Mouse (Mus musculus): ENCODE data around the gene Gm10521. TPM values are rescaled to one million over a fixed set of nuclear protein-coding genes. Genes with fewer than 3 reads are reported as not detected.
"Not testable (repeated sequence)": the region's sequence is repeated elsewhere in the genome, so short reads cannot be mapped to it uniquely, and the experiment has no call there.

Gm10521 gene
- total RNA-seq (2017): 5.0 and 5.2 TPM in 2 replicates

- not testable (repeated sequence) for ATAC-seq (replicated peaks in 1 of 2; ENCODE audit: insufficient read depth in 1 of 2, low FRiP score in 2 of 2, low TSS enrichment in 1 of 2, low read depth in 1 of 2, poor library complexity in 2 of 2, severe bottlenecking in 2 of 2)
Measured at GRCm38 (mm10) chr1:171895364-171895763, at the start of gene Gm10521. Gm10521 (plus strand) TSS chr1:171895664.

- no peak for ATAC-seq (replicated peaks in 1 of 2; ENCODE audit: insufficient read depth in 1 of 2, low FRiP score in 2 of 2, low TSS enrichment in 1 of 2, low read depth in 1 of 2, poor library complexity in 2 of 2, severe bottlenecking in 2 of 2)
Measured at GRCm38 (mm10) chr1:171848201-171848600, 47.3 kb upstream of the Gm10521 start.

GRCm38 (mm10) chr1:171848757-171849156, 46.7 kb upstream of the Gm10521 start:
- no peak for ATAC-seq (replicated peaks in 1 of 2; ENCODE audit: insufficient read depth in 1 of 2, low FRiP score in 2 of 2, low TSS enrichment in 1 of 2, low read depth in 1 of 2, poor library complexity in 2 of 2, severe bottlenecking in 2 of 2)

GRCm38 (mm10) chr1:171849454-171849853, 46.0 kb upstream of the Gm10521 start:
- peak; percentile 85 to 90 for ATAC-seq (replicated peaks in 1 of 2; ENCODE audit: insufficient read depth in 1 of 2, low FRiP score in 2 of 2, low TSS enrichment in 1 of 2, low read depth in 1 of 2, poor library complexity in 2 of 2, severe bottlenecking in 2 of 2)

GRCm38 (mm10) chr1:171865467-171865866, 30.0 kb upstream of the Gm10521 start:
- ATAC-seq (replicated peaks in 1 of 2; ENCODE audit: insufficient read depth in 1 of 2, low FRiP score in 2 of 2, low TSS enrichment in 1 of 2, low read depth in 1 of 2, poor library complexity in 2 of 2, severe bottlenecking in 2 of 2): no peak

GRCm38 (mm10) chr1:171886989-171887388, 8.5 kb upstream of the Gm10521 start:
- ATAC-seq (replicated peaks in 1 of 2; ENCODE audit: insufficient read depth in 1 of 2, low FRiP score in 2 of 2, low TSS enrichment in 1 of 2, low read depth in 1 of 2, poor library complexity in 2 of 2, severe bottlenecking in 2 of 2): no peak

GRCm38 (mm10) chr1:171904011-171904410, 8.5 kb downstream of the Gm10521 start:
- ATAC-seq (replicated peaks in 1 of 2; ENCODE audit: insufficient read depth in 1 of 2, low FRiP score in 2 of 2, low TSS enrichment in 1 of 2, low read depth in 1 of 2, poor library complexity in 2 of 2, severe bottlenecking in 2 of 2): no peak

- no peak for ATAC-seq (replicated peaks in 1 of 2; ENCODE audit: insufficient read depth in 1 of 2, low FRiP score in 2 of 2, low TSS enrichment in 1 of 2, low read depth in 1 of 2, poor library complexity in 2 of 2, severe bottlenecking in 2 of 2)
Measured at GRCm38 (mm10) chr1:171915638-171916458, 20.4 kb downstream of the Gm10521 start.

- ATAC-seq (replicated peaks in 1 of 2; ENCODE audit: insufficient read depth in 1 of 2, low FRiP score in 2 of 2, low TSS enrichment in 1 of 2, low read depth in 1 of 2, poor library complexity in 2 of 2, severe bottlenecking in 2 of 2): peak; percentile 13 to 27; a peak in 1 of 4 replicates
Measured at GRCm38 (mm10) chr1:171917305-171918039, 22.0 kb downstream of the Gm10521 start, which contains the start of gene Slamf6. Slamf6 (plus strand) TSS chr1:171917515.

- no peak for ATAC-seq (replicated peaks in 1 of 2; ENCODE audit: insufficient read depth in 1 of 2, low FRiP score in 2 of 2, low TSS enrichment in 1 of 2, low read depth in 1 of 2, poor library complexity in 2 of 2, severe bottlenecking in 2 of 2)
Measured at GRCm38 (mm10) chr1:171918136-171918920, 22.9 kb downstream of the Gm10521 start.

- ATAC-seq (replicated peaks in 1 of 2; ENCODE audit: insufficient read depth in 1 of 2, low FRiP score in 2 of 2, low TSS enrichment in 1 of 2, low read depth in 1 of 2, poor library complexity in 2 of 2, severe bottlenecking in 2 of 2): no peak
Measured at GRCm38 (mm10) chr1:171919193-171919592, 23.7 kb downstream of the Gm10521 start.

- no peak for ATAC-seq (replicated peaks in 1 of 2; ENCODE audit: insufficient read depth in 1 of 2, low FRiP score in 2 of 2, low TSS enrichment in 1 of 2, low read depth in 1 of 2, poor library complexity in 2 of 2, severe bottlenecking in 2 of 2)
Measured at GRCm38 (mm10) chr1:171919901-171920510, 24.5 kb downstream of the Gm10521 start.

GRCm38 (mm10) chr1:171920989-171921621, 25.6 kb downstream of the Gm10521 start:
- ATAC-seq (replicated peaks in 1 of 2; ENCODE audit: insufficient read depth in 1 of 2, low FRiP score in 2 of 2, low TSS enrichment in 1 of 2, low read depth in 1 of 2, poor library complexity in 2 of 2, severe bottlenecking in 2 of 2): peak; percentile 73 to 81

- no peak for ATAC-seq (replicated peaks in 1 of 2; ENCODE audit: insufficient read depth in 1 of 2, low FRiP score in 2 of 2, low TSS enrichment in 1 of 2, low read depth in 1 of 2, poor library complexity in 2 of 2, severe bottlenecking in 2 of 2)
Measured at GRCm38 (mm10) chr1:171921641-171922040, 26.2 kb downstream of the Gm10521 start.

- no peak for ATAC-seq (replicated peaks in 1 of 2; ENCODE audit: insufficient read depth in 1 of 2, low FRiP score in 2 of 2, low TSS enrichment in 1 of 2, low read depth in 1 of 2, poor library complexity in 2 of 2, severe bottlenecking in 2 of 2)
Measured at GRCm38 (mm10) chr1:171922844-171923243, 27.4 kb downstream of the Gm10521 start.

- ATAC-seq (replicated peaks in 1 of 2; ENCODE audit: insufficient read depth in 1 of 2, low FRiP score in 2 of 2, low TSS enrichment in 1 of 2, low read depth in 1 of 2, poor library complexity in 2 of 2, severe bottlenecking in 2 of 2): no peak
Measured at GRCm38 (mm10) chr1:171924900-171925299, 29.4 kb downstream of the Gm10521 start.

GRCm38 (mm10) chr1:171933851-171934250, 38.4 kb downstream of the Gm10521 start:
- ATAC-seq (replicated peaks in 1 of 2; ENCODE audit: insufficient read depth in 1 of 2, low FRiP score in 2 of 2, low TSS enrichment in 1 of 2, low read depth in 1 of 2, poor library complexity in 2 of 2, severe bottlenecking in 2 of 2): no peak; a peak in 1 of 4 replicates

Measured in hematopoietic stem cell, adult 5-6 weeks (primary cell).